Mouse (Mus musculus): ENCODE results near the gene Cox14. TPM values are rescaled to one million over a fixed set of nuclear protein-coding genes. Genes with fewer than 3 reads are reported as not detected.
A peak's percentile ranks its signal among the peaks of the same experiment; 100 is the strongest.

Gene Cox14
- 71.6 and 80.5 TPM in 2 replicates for polyA plus RNA-seq (2015; fragmentation: Nextera tagmentation; extraction: Ambion mirVana)

DNA sequence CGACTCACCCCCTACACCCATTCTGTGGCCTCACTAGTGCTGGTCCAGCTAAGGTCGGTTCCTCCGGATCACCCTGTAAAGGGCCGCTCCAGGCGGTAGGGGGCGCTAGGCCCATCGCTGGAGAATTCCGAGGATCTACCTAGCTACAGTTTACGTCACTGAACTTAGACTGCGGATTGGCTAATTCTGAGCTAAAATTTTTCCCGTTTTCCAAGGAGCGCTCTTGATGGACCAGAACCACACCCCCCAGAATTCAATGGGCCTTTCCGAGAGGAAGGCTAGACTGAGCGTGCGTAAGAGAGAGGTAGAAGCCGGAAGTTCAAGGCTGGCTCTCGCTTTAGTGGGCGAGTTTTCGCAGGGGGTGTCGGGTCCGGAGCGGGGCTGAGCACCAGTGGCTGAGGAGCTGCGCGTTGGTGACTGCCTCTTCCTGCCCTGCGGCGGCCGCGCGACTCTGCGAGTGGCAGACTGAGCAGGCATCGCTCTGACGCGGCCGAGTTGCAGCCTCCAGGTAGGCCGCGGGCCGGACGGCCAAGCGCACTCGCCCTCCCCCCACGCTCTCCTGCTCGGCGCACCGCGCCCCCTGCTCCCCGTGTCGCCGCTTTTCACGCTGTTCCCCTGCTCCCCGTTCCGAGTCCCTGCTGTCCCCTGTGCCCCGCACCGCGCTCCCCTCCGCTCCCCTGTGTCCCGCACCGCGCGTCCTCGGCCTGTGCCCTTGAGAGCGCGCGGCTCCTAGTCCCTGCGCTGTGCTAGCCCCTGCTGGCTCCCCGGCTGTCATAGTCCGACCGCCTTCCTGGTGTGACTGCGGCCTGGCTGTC is at the start of gene Cox14:
Gene Cox14 (plus strand): TSS at position 278 of the 815 bp plus-strand sequence.
- peak; percentile 91 for DNase-seq
- H3K36me3 ChIP-seq, result peaks cover 28% of the 10 kb centered on the region
- peak within 1 kb of the TSS; percentile 87 for H3K9ac ChIP-seq
- peaks cover 6% of the 10 kb centered on the region; the same call in 1 of the 2 replicates for H3K9me3 ChIP-seq (replicated peaks)
- H3K27me3 ChIP-seq, result no peaks in the 10 kb centered on the region; the same call in 1 of the 2 replicates
- peak; percentile 91 for ATAC-seq (ENCODE audit: low read depth)
- H3K27ac ChIP-seq, result peak within 1 kb of the TSS; percentile 86
- H3K4me3 ChIP-seq (replicated peaks), result peak within 1 kb of the TSS; percentile 83
- peak within 1 kb of the TSS; percentile 77 for H3K4me2 ChIP-seq
- H3K4me1 ChIP-seq (replicated peaks), result peaks cover 51% of the 10 kb centered on the region
- WGBS (ENCODE audit: insufficient replicate concordance), result under 1% methylated on average over 67 of the region's 68 CpGs

DNA sequence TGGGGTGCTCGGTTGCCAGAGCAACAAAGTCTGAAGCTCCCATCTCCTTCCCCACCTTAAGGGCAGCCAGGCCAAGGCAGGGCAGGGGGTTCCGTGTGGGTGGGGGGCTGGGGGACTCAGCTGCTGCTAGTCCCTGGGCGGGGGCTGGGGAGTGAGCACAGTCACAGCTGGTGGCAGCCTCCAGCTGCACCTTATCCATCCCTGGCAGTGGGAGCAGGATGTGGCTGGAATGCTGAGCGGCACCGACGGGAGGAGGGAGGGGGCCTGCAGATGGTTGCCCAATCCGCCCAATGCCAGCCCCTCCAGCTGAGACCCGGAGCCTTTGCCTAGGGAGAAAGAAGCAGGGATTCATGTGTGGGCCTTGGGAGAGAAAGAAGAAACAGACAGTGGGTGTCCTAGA is 48.3 kb upstream of the Cox14 start:
- peaks cover 84% of the 10 kb centered on the region for H3K27me3 ChIP-seq
- H3K9me3 ChIP-seq (replicated peaks), result no peaks in the 10 kb centered on the region
- no peak overlapping the region for H3K4me2 ChIP-seq
- H3K4me3 ChIP-seq (replicated peaks), result no peak overlapping the region
- no peaks in the 10 kb centered on the region for H3K36me3 ChIP-seq
- 55% methylated on average over 8 of the region's 8 CpGs for WGBS (ENCODE audit: insufficient replicate concordance)
- ATAC-seq (ENCODE audit: low read depth), result no peak
- peaks cover 6% of the 10 kb centered on the region for H3K4me1 ChIP-seq (replicated peaks)
- H3K27ac ChIP-seq, result no peak overlapping the region
- H3K9ac ChIP-seq, result no peak overlapping the region
- no peak for DNase-seq

DNA sequence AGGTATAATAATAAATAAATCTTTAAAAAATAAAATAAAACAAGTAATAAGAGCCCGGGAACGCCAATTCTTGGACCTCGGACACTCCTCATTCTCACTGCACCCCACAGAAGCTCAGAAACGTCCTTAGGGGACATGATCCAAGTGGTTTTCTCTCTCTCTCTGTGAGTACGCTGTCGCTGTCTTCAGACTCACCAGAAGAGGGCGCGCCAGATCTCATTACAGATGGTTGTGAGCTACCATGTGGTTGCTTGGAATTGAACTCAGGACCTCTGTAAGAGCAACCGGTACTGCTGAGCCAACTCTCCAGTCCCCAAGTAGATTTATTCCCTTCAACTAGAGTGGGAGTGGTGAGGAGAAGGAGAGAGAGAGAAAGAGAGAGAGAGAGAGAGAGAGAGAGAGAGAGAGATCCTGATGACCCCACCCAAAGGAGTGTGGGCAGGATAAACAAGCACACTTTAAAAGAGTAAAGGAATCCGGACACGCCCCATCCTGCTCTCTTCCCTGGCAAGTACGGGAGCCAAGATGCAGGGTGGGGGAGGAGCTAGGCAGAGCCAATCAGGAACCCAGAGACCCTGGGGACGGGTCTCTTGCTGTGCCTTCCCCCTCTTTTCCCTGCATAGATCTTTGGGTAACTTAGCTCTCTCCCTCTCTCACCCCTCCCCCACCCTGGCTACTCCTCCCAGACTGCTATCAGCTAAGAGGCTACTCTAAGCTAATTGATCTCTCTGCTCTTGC is 47.2 kb upstream of the Cox14 start:
- ATAC-seq (ENCODE audit: low read depth) (no peak), DNase-seq (no peak)
- WGBS (ENCODE audit: insufficient replicate concordance), result 11% methylated on average over 13 of the region's 13 CpGs

DNA sequence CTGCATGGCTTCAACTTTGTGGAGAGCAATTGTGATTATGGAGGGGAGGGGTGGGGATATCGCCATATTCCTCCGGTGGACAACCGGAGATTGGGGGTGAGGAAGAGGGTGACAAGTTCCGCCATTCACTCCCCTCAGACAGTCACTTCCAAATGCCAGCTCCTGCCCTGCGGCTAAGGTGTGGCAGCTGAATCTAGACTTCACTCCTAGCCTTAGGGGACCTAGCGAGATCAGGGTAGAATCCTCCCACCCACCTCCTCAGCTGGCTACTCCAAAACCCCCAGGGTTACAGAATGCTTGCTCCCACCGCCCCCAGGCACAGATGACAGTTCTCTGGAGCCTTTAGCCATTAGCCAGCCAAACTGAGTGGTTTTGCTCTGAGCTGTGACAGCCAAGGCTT is 46.4 kb upstream of the Cox14 start:
- Histone ChIP-seq H3K9me3 (replicated peaks) (no peaks in the 10 kb centered on the region), H3K9ac (no peak overlapping the region)

More for the DNA sequence above, 47.2 kb upstream of the Cox14 start:
- Histone ChIP-seq H3K27me3 (peaks cover 72% of the 10 kb centered on the region), H3K27ac (no peak overlapping the region), H3K4me2 (no peak overlapping the region), H3K9me3 (replicated peaks) (no peaks in the 10 kb centered on the region), H3K9ac (no peak overlapping the region), H3K4me1 (replicated peaks) (peaks cover 6% of the 10 kb centered on the region), H3K36me3 (no peaks in the 10 kb centered on the region), H3K4me3 (replicated peaks) (no peak overlapping the region)

DNA sequence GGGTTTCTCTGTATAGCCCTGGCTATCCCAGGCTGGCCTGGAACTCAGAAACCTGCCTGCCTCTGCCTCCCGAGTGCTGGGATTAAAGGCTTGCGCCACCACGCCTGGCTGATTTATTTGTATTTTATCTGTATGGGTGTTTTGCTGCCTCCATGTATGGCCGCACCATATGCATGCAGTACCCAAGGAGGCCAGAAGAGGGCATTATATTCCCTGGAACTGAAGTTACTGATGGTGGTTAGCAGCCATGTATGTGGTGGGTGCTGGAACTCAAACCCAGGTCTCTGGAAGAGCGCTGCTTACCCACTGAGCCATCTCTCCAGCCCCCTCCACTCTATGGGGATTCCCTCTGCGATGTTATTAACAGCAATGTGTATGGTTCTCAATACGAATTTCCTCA is 42.5 kb upstream of the Cox14 start:
- WGBS (ENCODE audit: insufficient replicate concordance), result 74% methylated on average over 7 of the region's 7 CpGs
- H3K27me3 ChIP-seq, result peaks cover 38% of the 10 kb centered on the region
- peaks cover 6% of the 10 kb centered on the region for H3K4me1 ChIP-seq (replicated peaks)

More for the DNA sequence above, 46.4 kb upstream of the Cox14 start:
- ATAC-seq (ENCODE audit: low read depth), result no peak
- WGBS (ENCODE audit: insufficient replicate concordance), result 63% methylated on average over 7 of the region's 7 CpGs
- H3K4me1 ChIP-seq (replicated peaks), result peaks cover 6% of the 10 kb centered on the region
- H3K4me3 ChIP-seq (replicated peaks), result no peak overlapping the region
- peaks cover 65% of the 10 kb centered on the region for H3K27me3 ChIP-seq
- no peak overlapping the region for H3K27ac ChIP-seq
- no peak overlapping the region for H3K4me2 ChIP-seq
- no peak for DNase-seq
- H3K36me3 ChIP-seq, result no peaks in the 10 kb centered on the region

DNA sequence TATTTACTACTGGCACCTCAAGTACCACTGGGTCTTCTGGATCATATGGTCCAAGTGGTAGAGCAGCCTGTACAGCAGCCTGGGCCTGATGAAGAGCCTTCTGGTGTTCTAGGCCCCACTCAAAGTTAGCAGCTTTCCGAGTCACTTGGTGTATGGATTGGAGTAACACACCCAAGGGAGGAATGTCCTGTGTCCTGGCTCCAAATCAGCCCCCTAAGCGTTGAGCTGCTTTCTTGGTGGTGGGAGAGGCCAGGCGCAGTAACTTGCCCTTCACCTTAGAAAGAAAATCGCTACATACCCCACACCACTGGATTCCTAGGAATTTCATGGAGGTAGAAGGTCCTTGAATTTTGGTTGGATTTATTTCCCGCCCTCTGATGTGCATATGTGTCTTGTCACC is 41.3 kb upstream of the Cox14 start:
- H3K9ac ChIP-seq, result no peak overlapping the region
- ATAC-seq (ENCODE audit: low read depth) (no peak), DNase-seq (no peak)
- WGBS (ENCODE audit: insufficient replicate concordance), result 74% methylated on average over 5 of the region's 5 CpGs
- H3K4me3 ChIP-seq (replicated peaks), result no peak overlapping the region
- no peaks in the 10 kb centered on the region for H3K9me3 ChIP-seq (replicated peaks)
- H3K4me2 ChIP-seq, result no peak overlapping the region
- no peaks in the 10 kb centered on the region for H3K36me3 ChIP-seq
- no peak overlapping the region for H3K27ac ChIP-seq
- peaks cover 25% of the 10 kb centered on the region for H3K27me3 ChIP-seq
- H3K4me1 ChIP-seq (replicated peaks), result no peaks in the 10 kb centered on the region

More for the DNA sequence above, 42.5 kb upstream of the Cox14 start:
- no peak for ATAC-seq (ENCODE audit: low read depth)
- H3K36me3 ChIP-seq, result no peaks in the 10 kb centered on the region
- H3K9ac ChIP-seq, result no peak overlapping the region
- no peak overlapping the region for H3K27ac ChIP-seq
- no peak overlapping the region for H3K4me3 ChIP-seq (replicated peaks)
- no peaks in the 10 kb centered on the region for H3K9me3 ChIP-seq (replicated peaks)
- H3K4me2 ChIP-seq, result no peak overlapping the region
- DNase-seq, result no peak

DNA sequence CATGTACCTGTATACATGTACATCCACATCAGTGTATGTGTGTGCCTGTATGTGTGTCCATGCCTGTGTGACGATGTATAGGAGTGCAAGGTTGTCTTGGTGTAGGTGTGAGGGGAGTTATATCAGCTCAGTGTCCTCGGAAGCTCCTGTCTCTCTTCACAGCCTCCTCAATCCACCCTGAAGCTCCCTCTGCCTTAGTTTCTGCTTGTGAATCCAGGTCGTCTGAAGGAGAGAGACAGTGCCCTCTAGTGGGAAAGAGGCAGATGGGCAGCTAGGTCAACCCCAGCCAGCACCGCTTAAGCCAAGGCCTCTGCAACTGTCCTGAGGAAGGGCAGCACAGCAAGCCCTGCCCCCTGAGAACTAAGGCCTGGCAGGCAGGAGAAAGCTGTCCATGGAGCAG is 36.7 kb upstream of the Cox14 start:
- H3K9me3 ChIP-seq (replicated peaks), result no peaks in the 10 kb centered on the region
- no peak for ATAC-seq (ENCODE audit: low read depth)
- WGBS (ENCODE audit: insufficient replicate concordance), result 7% methylated on average over 4 of the region's 4 CpGs
- peaks cover 42% of the 10 kb centered on the region for H3K27me3 ChIP-seq
- peaks cover 7% of the 10 kb centered on the region for H3K4me1 ChIP-seq (replicated peaks)
- H3K4me3 ChIP-seq (replicated peaks), result no peak overlapping the region
- no peak for DNase-seq
- no peak overlapping the region for H3K4me2 ChIP-seq
- no peak overlapping the region for H3K9ac ChIP-seq
- no peak overlapping the region for H3K27ac ChIP-seq
- H3K36me3 ChIP-seq, result no peaks in the 10 kb centered on the region

DNA sequence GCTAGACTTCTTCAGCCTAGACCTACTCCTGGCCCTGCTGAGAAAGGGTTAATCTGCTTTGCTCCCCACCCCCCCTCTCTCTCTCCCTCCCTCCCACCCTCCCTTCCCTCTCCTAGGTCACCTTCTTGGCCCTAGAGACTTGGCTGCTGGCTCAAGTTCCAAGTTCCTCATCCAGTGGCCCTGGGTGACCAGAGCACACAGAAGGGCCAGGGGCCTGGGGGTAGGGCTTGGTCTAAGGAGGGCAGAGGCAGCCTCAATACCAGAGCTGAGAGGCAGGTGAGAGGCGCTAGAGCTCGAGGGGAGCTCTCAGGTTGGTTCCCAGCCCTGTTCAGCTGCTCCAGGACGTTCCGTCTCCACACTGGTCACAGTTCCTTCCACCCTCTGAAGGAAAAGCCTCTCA is 34.5 kb upstream of the Cox14 start:
- no peak for ATAC-seq (ENCODE audit: low read depth)
- Histone ChIP-seq H3K4me1 (replicated peaks) (peaks cover 7% of the 10 kb centered on the region), H3K27ac (no peak overlapping the region), H3K4me2 (no peak overlapping the region), H3K27me3 (peaks cover 53% of the 10 kb centered on the region), H3K4me3 (replicated peaks) (no peak overlapping the region), H3K9me3 (replicated peaks) (no peaks in the 10 kb centered on the region), H3K36me3 (no peaks in the 10 kb centered on the region), H3K9ac (no peak overlapping the region)
- WGBS (ENCODE audit: insufficient replicate concordance), result 24% methylated on average over 4 of the region's 4 CpGs
- no peak for DNase-seq

DNA sequence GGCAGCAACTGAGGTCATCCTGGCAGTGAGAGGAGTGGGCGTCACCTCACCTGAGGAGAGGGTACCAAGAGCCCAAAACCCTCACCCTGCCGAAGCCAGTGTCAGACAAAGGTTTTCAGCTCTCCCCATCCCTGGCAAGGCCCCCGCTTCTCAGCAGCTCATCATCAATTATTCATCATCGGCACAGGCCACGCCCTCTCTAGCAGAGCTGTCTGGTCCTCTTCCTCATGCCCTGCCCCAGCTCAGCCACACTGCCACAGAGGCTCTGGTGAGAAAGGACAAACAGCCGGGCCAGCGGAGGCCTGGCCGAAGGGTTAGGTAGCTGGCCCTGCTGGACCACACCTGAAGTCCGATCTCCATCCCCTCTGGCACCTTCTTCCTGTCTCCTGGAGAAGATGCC is 33.4 kb upstream of the Cox14 start:
- no peaks in the 10 kb centered on the region for H3K36me3 ChIP-seq
- H3K27me3 ChIP-seq, result peaks cover 55% of the 10 kb centered on the region
- H3K9ac ChIP-seq, result no peak overlapping the region
- H3K27ac ChIP-seq, result no peak overlapping the region
- 38% methylated on average over 9 of the region's 9 CpGs for WGBS (ENCODE audit: insufficient replicate concordance)
- DNase-seq (no peak), ATAC-seq (ENCODE audit: low read depth) (no peak)
- peaks cover 7% of the 10 kb centered on the region for H3K4me1 ChIP-seq (replicated peaks)
- H3K9me3 ChIP-seq (replicated peaks), result no peaks in the 10 kb centered on the region
- no peak overlapping the region for H3K4me3 ChIP-seq (replicated peaks)
- no peak overlapping the region for H3K4me2 ChIP-seq

DNA sequence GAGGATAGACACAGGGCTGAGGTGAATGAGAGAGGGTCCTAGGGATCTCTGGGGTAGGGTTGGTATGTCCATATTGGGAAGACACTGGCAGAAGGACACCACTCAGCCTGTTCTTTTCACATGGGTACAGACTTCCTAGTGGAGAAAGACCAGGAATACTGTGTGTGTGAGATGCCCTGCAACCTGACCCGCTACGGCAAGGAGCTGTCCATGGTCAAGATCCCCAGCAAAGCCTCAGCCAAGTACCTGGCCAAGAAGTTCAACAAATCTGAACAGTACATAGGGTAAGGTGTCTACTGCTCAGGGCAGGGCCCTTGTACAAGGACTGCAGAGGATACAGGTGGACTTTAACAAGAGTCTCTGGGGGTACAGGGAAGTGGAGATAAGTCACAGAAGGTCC is 28.1 kb upstream of the Cox14 start:
- Histone ChIP-seq H3K9me3 (replicated peaks) (no peaks in the 10 kb centered on the region), H3K36me3 (no peaks in the 10 kb centered on the region), H3K9ac (no peak overlapping the region), H3K27me3 (peaks cover 34% of the 10 kb centered on the region), H3K27ac (no peak overlapping the region), H3K4me3 (replicated peaks) (no peak overlapping the region), H3K4me1 (replicated peaks) (peaks cover 32% of the 10 kb centered on the region), H3K4me2 (no peak overlapping the region)
- DNase-seq (no peak), ATAC-seq (ENCODE audit: low read depth) (no peak)
- WGBS (ENCODE audit: insufficient replicate concordance), result 17% methylated on average over 2 of the region's 2 CpGs

DNA sequence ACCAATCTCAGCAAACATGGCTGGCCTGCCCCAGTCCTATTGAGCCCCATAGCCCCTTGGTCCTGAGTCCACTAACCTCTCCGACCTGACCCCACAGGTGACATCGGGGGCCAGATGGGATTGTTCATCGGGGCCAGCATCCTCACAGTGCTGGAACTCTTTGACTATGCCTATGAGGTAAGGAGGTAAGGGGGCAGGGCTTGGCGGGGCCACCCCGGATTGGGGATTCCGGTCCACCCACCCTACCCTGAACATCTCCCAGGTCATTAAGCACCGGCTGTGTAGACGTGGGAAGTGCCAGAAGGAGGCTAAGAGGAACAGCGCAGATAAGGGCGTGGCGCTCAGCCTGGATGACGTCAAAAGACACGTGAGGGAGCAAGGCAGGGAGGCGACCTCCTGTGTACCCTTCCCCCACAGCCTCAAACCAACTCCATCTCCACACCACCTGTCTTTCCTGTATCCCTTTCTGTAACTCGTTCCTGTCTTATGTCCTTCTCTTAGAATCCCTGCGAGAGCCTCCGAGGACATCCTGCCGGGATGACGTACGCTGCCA is 26.8 kb upstream of the Cox14 start:
- WGBS (ENCODE audit: insufficient replicate concordance), result 32% methylated on average over 20 of the region's 20 CpGs
- Histone ChIP-seq H3K9me3 (replicated peaks) (no peaks in the 10 kb centered on the region), H3K27ac (no peak overlapping the region), H3K36me3 (no peaks in the 10 kb centered on the region), H3K27me3 (peaks cover 28% of the 10 kb centered on the region), H3K4me2 (no peak overlapping the region), H3K4me1 (replicated peaks) (peaks cover 37% of the 10 kb centered on the region), H3K4me3 (replicated peaks) (no peak overlapping the region), H3K9ac (no peak overlapping the region)
- DNase-seq, result no peak
- no peak for ATAC-seq (ENCODE audit: low read depth)
